Mouse (Mus musculus): ENCODE measurements around the gene Fras1. TPM values are rescaled to one million over a fixed set of nuclear protein-coding genes. Genes with fewer than 3 reads are reported as not detected.

Gene Fras1
- polyA plus RNA-seq, 1 experiment from 2014 or later = 3.6 TPM

- H3K36me3 ChIP-seq (ENCODE audit: control insufficient read depth, insufficient read depth, low read length) = no peaks in the 10 kb centered on the region
- no peak overlapping the region for H3K4me2 ChIP-seq (ENCODE audit: low read length)
- H3K9ac ChIP-seq (ENCODE audit: low read length) = no peak overlapping the region
- H3K4me3 ChIP-seq (ENCODE audit: low read depth, low read length) = no peak overlapping the region
- 45% methylated on average over 8 of the region's 8 CpGs for WGBS
- H3K27me3 ChIP-seq (replicated peaks; ENCODE audit: control insufficient read depth, insufficient read depth, low read length) = no peaks in the 10 kb centered on the region
- H3K9me3 ChIP-seq (replicated peaks; ENCODE audit: control insufficient read depth, low read length) = no peaks in the 10 kb centered on the region
- no peaks in the 10 kb centered on the region for H3K4me1 ChIP-seq (ENCODE audit: control insufficient read depth, insufficient read depth, low read length)
- no peak overlapping the region for H3K27ac ChIP-seq (ENCODE audit: low read depth, low read length)
- peak; percentile 18 for DNase-seq (ENCODE audit: low spot score)
- peak; percentile 52; the same call in 1 of the 2 replicates for ATAC-seq
Measured at GRCm38 (mm10) chr5:96716273-96717034, 342.7 kb downstream of the Fras1 start.

GRCm38 (mm10) chr5:96717690-96718089 is 343.9 kb downstream of the Fras1 start:
- ATAC-seq = no peak
- 95% methylated on average over 4 of the region's 4 CpGs for WGBS

GRCm38 (mm10) chr5:96718601-96719000 is 344.8 kb downstream of the Fras1 start:
- Histone ChIP-seq H3K4me1 (ENCODE audit: control insufficient read depth, insufficient read depth, low read length) (no peaks in the 10 kb centered on the region), H3K4me2 (ENCODE audit: low read length) (no peak overlapping the region), H3K9me3 (replicated peaks; ENCODE audit: control insufficient read depth, low read length) (no peaks in the 10 kb centered on the region), H3K9ac (ENCODE audit: low read length) (no peak overlapping the region), H3K4me3 (ENCODE audit: low read depth, low read length) (no peak overlapping the region), H3K27me3 (replicated peaks; ENCODE audit: control insufficient read depth, insufficient read depth, low read length) (no peaks in the 10 kb centered on the region), H3K27ac (ENCODE audit: low read depth, low read length) (no peak overlapping the region), H3K36me3 (ENCODE audit: control insufficient read depth, insufficient read depth, low read length) (no peaks in the 10 kb centered on the region)
- no peak for DNase-seq (ENCODE audit: low spot score)
- no peak for ATAC-seq
- 94% methylated on average over 5 of the region's 5 CpGs for WGBS

More at GRCm38 (mm10) chr5:96717690-96718089, 343.9 kb downstream of the Fras1 start:
- Histone ChIP-seq H3K9me3 (replicated peaks; ENCODE audit: control insufficient read depth, low read length) (no peaks in the 10 kb centered on the region), H3K9ac (ENCODE audit: low read length) (no peak overlapping the region), H3K27ac (ENCODE audit: low read depth, low read length) (no peak overlapping the region), H3K4me2 (ENCODE audit: low read length) (no peak overlapping the region), H3K4me1 (ENCODE audit: control insufficient read depth, insufficient read depth, low read length) (no peaks in the 10 kb centered on the region), H3K27me3 (replicated peaks; ENCODE audit: control insufficient read depth, insufficient read depth, low read length) (no peaks in the 10 kb centered on the region), H3K36me3 (ENCODE audit: control insufficient read depth, insufficient read depth, low read length) (no peaks in the 10 kb centered on the region), H3K4me3 (ENCODE audit: low read depth, low read length) (no peak overlapping the region)
- DNase-seq (ENCODE audit: low spot score) = no peak

GRCm38 (mm10) chr5:96719221-96719620 is 345.5 kb downstream of the Fras1 start:
- no peaks in the 10 kb centered on the region for H3K27me3 ChIP-seq (replicated peaks; ENCODE audit: control insufficient read depth, insufficient read depth, low read length)
- no peaks in the 10 kb centered on the region for H3K9me3 ChIP-seq (replicated peaks; ENCODE audit: control insufficient read depth, low read length)
- H3K4me2 ChIP-seq (ENCODE audit: low read length) = no peak overlapping the region
- no peak overlapping the region for H3K9ac ChIP-seq (ENCODE audit: low read length)
- DNase-seq (ENCODE audit: low spot score) (no peak), ATAC-seq (no peak)
- H3K36me3 ChIP-seq (ENCODE audit: control insufficient read depth, insufficient read depth, low read length) = no peaks in the 10 kb centered on the region
- H3K4me3 ChIP-seq (ENCODE audit: low read depth, low read length) = no peak overlapping the region
- 93% methylated on average over 5 of the region's 5 CpGs for WGBS
- no peaks in the 10 kb centered on the region for H3K4me1 ChIP-seq (ENCODE audit: control insufficient read depth, insufficient read depth, low read length)
- no peak overlapping the region for H3K27ac ChIP-seq (ENCODE audit: low read depth, low read length)

- Histone ChIP-seq H3K9me3 (replicated peaks; ENCODE audit: control insufficient read depth, low read length) (no peaks in the 10 kb centered on the region), H3K4me1 (ENCODE audit: control insufficient read depth, insufficient read depth, low read length) (no peaks in the 10 kb centered on the region), H3K4me3 (ENCODE audit: low read depth, low read length) (no peak overlapping the region), H3K27me3 (replicated peaks; ENCODE audit: control insufficient read depth, insufficient read depth, low read length) (no peaks in the 10 kb centered on the region), H3K36me3 (ENCODE audit: control insufficient read depth, insufficient read depth, low read length) (no peaks in the 10 kb centered on the region), H3K9ac (ENCODE audit: low read length) (no peak overlapping the region), H3K27ac (ENCODE audit: low read depth, low read length) (no peak overlapping the region), H3K4me2 (ENCODE audit: low read length) (no peak overlapping the region)
- WGBS = 47% methylated on average over 3 of the region's 3 CpGs
- ATAC-seq (no peak), DNase-seq (ENCODE audit: low spot score) (no peak)
Measured at GRCm38 (mm10) chr5:96722690-96723089, 348.9 kb downstream of the Fras1 start.

- Histone ChIP-seq H3K4me1 (ENCODE audit: control insufficient read depth, insufficient read depth, low read length) (no peaks in the 10 kb centered on the region), H3K9me3 (replicated peaks; ENCODE audit: control insufficient read depth, low read length) (no peaks in the 10 kb centered on the region)
- no peak for ATAC-seq
Measured at GRCm38 (mm10) chr5:96739138-96739878, 365.6 kb downstream of the Fras1 start.

GRCm38 (mm10) chr5:96747195-96747984 is 373.6 kb downstream of the Fras1 start:
- H3K27me3 ChIP-seq (replicated peaks; ENCODE audit: control insufficient read depth, insufficient read depth, low read length) = no peaks in the 10 kb centered on the region
- peaks cover 5% of the 10 kb centered on the region for H3K4me1 ChIP-seq (ENCODE audit: control insufficient read depth, insufficient read depth, low read length)
- no peaks in the 10 kb centered on the region for H3K9me3 ChIP-seq (replicated peaks; ENCODE audit: control insufficient read depth, low read length)
- H3K4me2 ChIP-seq (ENCODE audit: low read length) = no peak overlapping the region
- H3K4me3 ChIP-seq (ENCODE audit: low read depth, low read length) = no peak overlapping the region
- DNase-seq (ENCODE audit: low spot score) (peak; percentile 44), ATAC-seq (no peak)
- no peak overlapping the region for H3K27ac ChIP-seq (ENCODE audit: low read depth, low read length)
- H3K9ac ChIP-seq (ENCODE audit: low read length) = no peak overlapping the region
- no peaks in the 10 kb centered on the region for H3K36me3 ChIP-seq (ENCODE audit: control insufficient read depth, insufficient read depth, low read length)
- WGBS = 56% methylated on average over 8 of the region's 8 CpGs

More at GRCm38 (mm10) chr5:96739138-96739878, 365.6 kb downstream of the Fras1 start:
- Histone ChIP-seq H3K27ac (ENCODE audit: low read depth, low read length) (no peak overlapping the region), H3K4me2 (ENCODE audit: low read length) (no peak overlapping the region), H3K4me3 (ENCODE audit: low read depth, low read length) (no peak overlapping the region), H3K36me3 (ENCODE audit: control insufficient read depth, insufficient read depth, low read length) (no peaks in the 10 kb centered on the region), H3K27me3 (replicated peaks; ENCODE audit: control insufficient read depth, insufficient read depth, low read length) (no peaks in the 10 kb centered on the region), H3K9ac (ENCODE audit: low read length) (no peak overlapping the region)
- no peak for DNase-seq (ENCODE audit: low spot score)
- 90% methylated on average over 15 of the region's 15 CpGs for WGBS

- 91% methylated on average over 7 of the region's 7 CpGs for WGBS
- Histone ChIP-seq H3K27me3 (replicated peaks; ENCODE audit: control insufficient read depth, insufficient read depth, low read length) (no peaks in the 10 kb centered on the region), H3K4me1 (ENCODE audit: control insufficient read depth, insufficient read depth, low read length) (no peaks in the 10 kb centered on the region), H3K4me2 (ENCODE audit: low read length) (no peak overlapping the region), H3K9ac (ENCODE audit: low read length) (no peak overlapping the region), H3K36me3 (ENCODE audit: control insufficient read depth, insufficient read depth, low read length) (no peaks in the 10 kb centered on the region), H3K4me3 (ENCODE audit: low read depth, low read length) (no peak overlapping the region), H3K9me3 (replicated peaks; ENCODE audit: control insufficient read depth, low read length) (no peaks in the 10 kb centered on the region), H3K27ac (ENCODE audit: low read depth, low read length) (no peak overlapping the region)
- ATAC-seq = no peak
- DNase-seq (ENCODE audit: low spot score) = no peak
Measured at GRCm38 (mm10) chr5:96757615-96758014, 383.9 kb downstream of the Fras1 start.
